Mouse (Mus musculus): Measurements from ENCODE around the gene Adam15. TPM values are rescaled to one million over a fixed set of nuclear protein-coding genes. Genes with fewer than 3 reads are reported as not detected.

Gene Adam15
- total and polyA plus RNA-seq, 3 experiments = 15.3 to 43.2 TPM; not detected in 1

- H3K79me2 ChIP-seq (ENCODE audit: control insufficient read depth, insufficient read depth, low read length, poor library complexity) = no peaks in the 10 kb centered on the region
- TF ChIP-seq UBTF (IDR thresholded peaks at IDR 0.05; ENCODE audit: borderline replicate concordance, insufficient read depth, low read depth, low read length) (no peak), ZNF384 (IDR thresholded peaks at IDR 0.05; ENCODE audit: low read depth, low read length) (no peak), SMC3 (IDR thresholded peaks at IDR 0.05; ENCODE audit: low read depth, low read length) (no peak), GATA1 (IDR thresholded peaks at IDR 0.05; ENCODE audit: low read depth, low read length) (peak; percentile 59), TCF12 (IDR thresholded peaks at IDR 0.05; ENCODE audit: low read depth, low read length) (0 out of 2 replicates have a peak, but pooled peaks have one; percentile 39), TBP (IDR thresholded peaks at IDR 0.05; ENCODE audit: low read depth, low read length) (0 out of 2 replicates have a peak, but pooled peaks have one; percentile 60), ZKSCAN1 (IDR thresholded peaks at IDR 0.05; ENCODE audit: low read depth, low read length) (no peak), MAZ (IDR thresholded peaks at IDR 0.05; ENCODE audit: low read depth, low read length) (no peak), EP300 (IDR thresholded peaks at IDR 0.05; ENCODE audit: low read depth in 1 of 2, low read length in 2 of 2) (peak in 1 of 2 experiments; percentile 32; a peak in 1 of 4 replicates), JUND (IDR thresholded peaks at IDR 0.05; ENCODE audit: low read depth, low read length) (no peak), ZMIZ1 (IDR thresholded peaks at IDR 0.05; ENCODE audit: low read depth, low read length) (no peak), MAX (IDR thresholded peaks at IDR 0.05; ENCODE audit: low read length) (no peak), MEF2A (IDR thresholded peaks at IDR 0.05; ENCODE audit: extremely low read depth, insufficient replicate concordance, low read depth, low read length, poor library complexity, severe bottlenecking) (no peak), POLR2AphosphoS2 (IDR thresholded peaks at IDR 0.05; ENCODE audit: low read length) (no peak), MXI1 (IDR thresholded peaks at IDR 0.05; ENCODE audit: low read depth, low read length) (no peak), POLR2AphosphoS5 (IDR thresholded peaks at IDR 0.05; ENCODE audit: borderline replicate concordance, low read depth, low read length) (no peak), USF2 (IDR thresholded peaks at IDR 0.05; ENCODE audit: borderline replicate concordance in 1 of 2, insufficient read depth in 1 of 2, low read depth in 1 of 2, low read length in 2 of 2) (no peak), BHLHE40 (IDR thresholded peaks at IDR 0.05; ENCODE audit: borderline replicate concordance, low read depth, low read length) (no peak), KAT2A (conservative IDR thresholded peaks at IDR 0.05; ENCODE audit: low read depth, low read length) (no peak), RAD21 (IDR thresholded peaks at IDR 0.05; ENCODE audit: low read depth, low read length) (no peak), RCOR1 (IDR thresholded peaks at IDR 0.05; ENCODE audit: low read depth, low read length) (no peak)
- no peak overlapping the region for H3K27ac ChIP-seq (ENCODE audit: control insufficient read depth, low read depth, low read length)
- H3K36me3 ChIP-seq (ENCODE audit: control insufficient read depth in 1 of 2, insufficient read depth in 2 of 2, low read length in 2 of 2) = no peaks in the 10 kb centered on the region
- H3K9me3 ChIP-seq (replicated peaks; ENCODE audit: insufficient read depth, low read length) = no peaks in the 10 kb centered on the region
- H3K27me3 ChIP-seq (ENCODE audit: control insufficient read depth in 1 of 2, insufficient read depth in 2 of 2, low read length in 2 of 2) = peaks cover 17 to 20% of the 10 kb centered on the region in 2 experiments
- DNase-seq (ENCODE audit: low read depth, low spot score) = peak; percentile 30
- peaks cover 7 to 10% of the 10 kb centered on the region in 2 experiments for H3K4me1 ChIP-seq (ENCODE audit: control insufficient read depth in 1 of 2, insufficient read depth in 2 of 2, low read length in 2 of 2)
- no peak overlapping the region for H3K4me3 ChIP-seq (ENCODE audit: control insufficient read depth in 1 of 2, insufficient read depth in 1 of 2, low read depth in 2 of 2, low read length in 2 of 2)
- H3K9ac ChIP-seq (ENCODE audit: control insufficient read depth, low read depth, low read length, poor library complexity, severe bottlenecking) = no peak overlapping the region
Observed at GRCm38 (mm10) chr3:89325882-89326281, 23.9 kb downstream of the Adam15 start.

Data from MEL (cell line).